Mouse (Mus musculus) brain, embryonic 14.5 days (tissue): ENCODE results near the gene Vmn1r73. TPM values are rescaled to one million over a fixed set of nuclear protein-coding genes. Genes with fewer than 3 reads are reported as not detected.

ENCODE experiments used
- DNase-seq: peaks from one replicate; pipeline ENCODE4 v3.0.0-alpha.2; 2011; ENCODE audit warnings: low read depth
- CTCF ChIP-seq: fragments of 200-500 bp; IDR thresholded peaks from 2 replicates; pipeline ENCODE4 v1.5.1; 2012; ENCODE audit warnings: inconsistent platforms, mild to moderate bottlenecking, moderate library complexity, borderline replicate concordance; ENCODE audit not compliant: insufficient read depth, insufficient read length; ENCODE audit errors: extremely low read depth
- polyA plus RNA-seq: library from polyadenylated mRNA; depleted of rRNA; stranded (reverse); fragments of >200 nt; gene quantifications from 2 replicates; pipeline ENCODE4 v1.2.3, GENCODE M21; 2012; rRNA removed

Gene Vmn1r73
- polyA plus RNA-seq: not detected in 2 replicates

- no peak for TF ChIP-seq CTCF
- no peak for DNase-seq
Measured at GRCm38 (mm10) chr7:11729966-11730365, at the start of gene Vmn1r73. Vmn1r73 (plus strand) TSS chr7:11730266.

Other genes starting within 250 kb of the Vmn1r73 start
- gene Zscan4-ps2, start 216.0 kb upstream of the Vmn1r73 start, polyA plus RNA-seq: not detected in 2 replicates
- not detected in 2 replicates for gene Zscan4-ps3, start 121.0 kb upstream of the Vmn1r73 start, polyA plus RNA-seq
- gene Vmn1r72, start 50.1 kb upstream of the Vmn1r73 start, polyA plus RNA-seq: not detected in 2 replicates
- not detected in 2 replicates for gene Vmn1r74, start 103.7 kb downstream of the Vmn1r73 start, polyA plus RNA-seq
- gene Vmn1r75, start 144.4 kb downstream of the Vmn1r73 start, polyA plus RNA-seq: not detected in 2 replicates
- gene Vmn1r76, start 207.9 kb downstream of the Vmn1r73 start, polyA plus RNA-seq: not detected in 2 replicates